Mouse (Mus musculus) midbrain, embryonic 12.5 days (tissue): ENCODE data around the gene Tulp2. TPM values are rescaled to one million over a fixed set of nuclear protein-coding genes. Genes with fewer than 3 reads are reported as not detected.
A peak's percentile ranks its signal among the peaks of the same experiment; 100 is the strongest.
"Not testable (repeated sequence)": the region's sequence is repeated elsewhere in the genome, so short reads cannot be mapped to it uniquely, and the experiment has no call there.

Experiments
- ATAC-seq: fragments of 200-750 bp; cut with Nextera tagmentation; 2 replicates; pipeline ENCODE4 v1.8.0; 2017; ENCODE audit warnings: low read depth, moderate TSS enrichment, moderate library complexity; ENCODE audit not compliant: low FRiP score
- H3K27ac ChIP-seq: fragments of 300-500 bp; sonication (generic); replicated peaks from 2 replicates; pipeline ENCODE4 v1.5.1; 2016; ENCODE audit warnings: mild to moderate bottlenecking
- H3K27me3 ChIP-seq: fragments of 300-500 bp; sonication (generic); 2 replicates; pipeline ENCODE4 v1.6.1; 2016; ENCODE audit warnings: mild to moderate bottlenecking
- H3K36me3 ChIP-seq: fragments of 300-500 bp; sonication (generic); 2 replicates; pipeline ENCODE4 v1.6.1; 2016
- H3K4me1 ChIP-seq: fragments of 300-500 bp; sonication (generic); 2 replicates; pipeline ENCODE4 v1.6.1; 2016
- H3K4me2 ChIP-seq: fragments of 300-500 bp; sonication (generic); replicated peaks from 2 replicates; pipeline ENCODE4 v1.6.1; 2016; ENCODE audit warnings: mild to moderate bottlenecking, moderate library complexity
- H3K4me3 ChIP-seq: fragments of 300-500 bp; sonication (generic); 2 replicates; pipeline ENCODE4 v1.5.1; 2016; ENCODE audit warnings: mild to moderate bottlenecking
- H3K9ac ChIP-seq: fragments of 300-500 bp; sonication (generic); replicated peaks from 2 replicates; pipeline ENCODE4 v1.6.1; 2016; ENCODE audit warnings: mild to moderate bottlenecking, moderate library complexity
- H3K9me3 ChIP-seq: fragments of 300-500 bp; sonication (generic); 2 replicates; pipeline ENCODE4 v1.6.1; 2016; ENCODE audit warnings: mild to moderate bottlenecking
- WGBS: fragments of 180-500 bp; shearing (Covaris S2); methylation state at CpG from one replicate; pipeline ENCODE4 v1.1.7; 2016; 5-methylcytosine and 5-hydroxymethylcytosine counted together
- polyA plus RNA-seq: library from polyadenylated mRNA; unstranded; fragments of >200 nt; fragmentation: Nextera tagmentation; extraction: Ambion mirVana; gene quantifications from 2 replicates; pipeline ENCODE4 v1.2.1, GENCODE M21; 2016

The Tulp2 gene
- polyA plus RNA-seq, 1 experiment from 2014 or later = 0.22 TPM

DNA sequence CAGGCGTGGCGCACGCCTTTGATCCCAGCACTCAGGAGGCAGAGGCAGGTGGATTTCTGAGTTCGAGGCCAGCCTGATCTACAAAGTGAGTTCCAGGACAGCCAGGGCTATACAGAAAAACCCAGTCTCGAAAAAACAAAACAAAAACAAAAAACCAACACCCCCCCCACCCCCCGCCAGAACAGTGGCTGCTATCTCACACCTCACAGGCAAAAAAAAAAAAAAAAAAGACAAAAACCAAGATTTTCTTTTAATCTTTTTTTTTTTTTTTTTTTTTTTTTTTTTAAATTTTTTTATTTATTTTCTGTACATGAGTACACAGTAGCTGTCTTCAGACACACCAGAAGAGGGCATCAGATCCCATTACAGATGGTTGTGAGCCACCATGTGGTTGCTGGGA is 45.5 kb downstream of the Tulp2 start:
- not testable (repeated sequence) for H3K4me3 ChIP-seq, H3K36me3 ChIP-seq, H3K27ac ChIP-seq, ATAC-seq, H3K4me2 ChIP-seq, H3K9ac ChIP-seq, H3K9me3 ChIP-seq, H3K27me3 ChIP-seq
- H3K4me1 ChIP-seq = peaks cover 20% of the 10 kb centered on the region
- WGBS = 92% methylated on average over 6 of the region's 6 CpGs

DNA sequence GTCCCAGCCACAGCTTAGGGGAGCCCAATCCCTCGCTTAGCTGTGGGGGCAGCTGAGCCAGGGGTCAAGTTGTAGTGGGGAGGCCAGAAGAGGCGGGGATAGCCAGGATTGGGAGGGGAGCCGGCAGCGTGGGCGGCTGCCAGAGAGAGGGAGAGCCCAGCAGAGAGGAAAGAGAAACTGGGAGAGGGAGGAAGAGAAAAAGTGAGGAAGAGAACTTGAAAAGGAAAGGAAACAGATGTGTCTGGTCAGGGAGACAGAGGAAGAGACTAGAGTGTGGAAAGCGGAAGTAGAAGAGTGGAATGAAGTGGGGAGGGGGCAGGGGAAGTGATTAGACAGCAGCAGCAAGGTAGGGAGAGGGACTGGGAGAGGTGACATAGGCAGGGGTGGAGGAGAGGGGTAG is 47.8 kb downstream of the Tulp2 start:
- Histone ChIP-seq H3K4me3 (no peak overlapping the region), H3K4me1 (peaks cover 17% of the 10 kb centered on the region), H3K36me3 (no peaks in the 10 kb centered on the region), H3K9me3 (no peaks in the 10 kb centered on the region), H3K27me3 (0 out of 2 replicates have a peak, but pooled peaks cover 12% of the 10 kb centered on the region), H3K4me2 (no peak overlapping the region), H3K27ac (no peak overlapping the region), H3K9ac (no peak overlapping the region)
- WGBS = 14% methylated on average over 6 of the region's 6 CpGs
- no peak for ATAC-seq

DNA sequence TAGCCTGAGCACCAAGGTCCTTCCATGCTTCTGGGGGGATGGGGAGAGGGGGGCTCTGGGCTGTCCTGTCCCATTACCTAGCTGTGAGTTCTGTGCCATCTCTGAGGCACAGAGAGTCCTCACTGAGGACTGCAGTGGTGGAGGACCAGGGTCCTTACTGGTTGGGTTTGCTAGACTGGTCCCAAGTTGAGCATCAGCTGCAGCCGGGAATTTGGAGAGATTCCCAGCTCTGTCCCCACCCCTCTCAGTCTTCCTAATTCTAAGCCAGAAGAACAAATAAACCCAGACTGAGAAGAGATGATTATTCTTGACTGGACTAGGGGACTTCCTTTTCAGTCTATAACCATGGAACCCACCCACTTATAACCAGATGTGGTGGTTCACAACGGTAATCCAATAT is 49.0 kb downstream of the Tulp2 start:
- Histone ChIP-seq H3K9ac (no peak overlapping the region), H3K4me3 (no peak overlapping the region), H3K4me2 (no peak overlapping the region), H3K27me3 (0 out of 2 replicates have a peak, but pooled peaks cover 12% of the 10 kb centered on the region), H3K4me1 (0 out of 2 replicates have a peak, but pooled peaks cover 6% of the 10 kb centered on the region), H3K9me3 (no peaks in the 10 kb centered on the region), H3K36me3 (no peaks in the 10 kb centered on the region), H3K27ac (no peak overlapping the region)
- WGBS = 82% methylated on average over 2 of the region's 2 CpGs
- ATAC-seq = no peak

DNA sequence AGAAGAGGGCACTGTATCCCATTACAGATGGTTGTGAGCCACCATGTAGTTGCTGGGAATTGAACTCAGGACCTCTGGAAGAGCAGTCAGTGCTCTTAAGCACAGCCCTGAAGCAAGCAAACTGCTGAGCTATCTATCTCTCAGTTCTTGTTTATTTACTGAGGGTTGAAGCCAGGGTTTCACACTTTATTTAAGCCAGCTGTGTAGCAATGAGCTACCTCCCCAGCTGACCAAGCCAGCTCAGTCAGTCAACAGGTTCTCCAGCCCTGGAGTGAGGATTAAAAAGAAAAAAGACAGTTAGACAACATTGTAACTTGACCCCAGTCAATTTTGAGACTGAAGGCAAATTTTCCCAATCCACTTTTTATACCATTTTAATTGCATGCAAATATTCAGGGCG is 54.0 kb downstream of the Tulp2 start:
- peaks cover 13% of the 10 kb centered on the region for H3K4me1 ChIP-seq
- H3K9ac ChIP-seq = no peak overlapping the region
- no peak overlapping the region for H3K4me3 ChIP-seq
- H3K9me3 ChIP-seq = no peaks in the 10 kb centered on the region
- no peak overlapping the region for H3K27ac ChIP-seq
- H3K4me2 ChIP-seq = no peak overlapping the region
- 0 out of 2 replicates have a peak, but pooled peaks cover 4% of the 10 kb centered on the region for H3K27me3 ChIP-seq
- WGBS = 78% methylated on average over 1 of the region's 1 CpGs
- no peak for ATAC-seq
- no peaks in the 10 kb centered on the region for H3K36me3 ChIP-seq

DNA sequence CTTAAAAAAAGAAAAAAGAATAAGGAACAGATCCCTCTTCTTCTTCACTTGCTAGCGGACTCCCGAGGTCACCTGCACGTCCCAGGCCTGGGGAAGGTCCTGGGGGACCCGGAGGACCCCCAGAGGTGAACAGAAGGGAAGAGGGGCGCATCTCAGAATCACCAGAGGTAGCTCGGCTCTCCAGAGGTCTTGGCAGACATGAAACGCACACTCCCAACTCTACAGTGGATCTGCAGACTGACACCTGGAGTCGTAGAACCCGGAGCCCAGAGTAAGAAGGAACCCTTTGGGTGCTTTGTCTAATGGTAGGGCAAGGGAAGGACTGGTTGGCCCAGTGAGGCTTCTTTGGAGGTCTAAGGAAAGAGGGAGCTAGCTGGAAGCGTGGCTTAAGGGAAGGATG is 55.9 kb downstream of the Tulp2 start:
- Histone ChIP-seq H3K4me2 (peak overlapping the region; percentile 80), H3K9me3 (no peaks in the 10 kb centered on the region), H3K27ac (no peak overlapping the region), H3K36me3 (no peaks in the 10 kb centered on the region), H3K27me3 (0 out of 2 replicates have a peak, but pooled peaks cover 4% of the 10 kb centered on the region), H3K4me1 (peaks cover 13% of the 10 kb centered on the region), H3K9ac (peak overlapping the region; percentile 61; the same call in 1 of the 2 replicates), H3K4me3 (peak overlapping the region; percentile 59)
- 79% methylated on average over 10 of the region's 10 CpGs for WGBS
- ATAC-seq = peak; percentile 7; the same call in 1 of the 2 replicates

DNA sequence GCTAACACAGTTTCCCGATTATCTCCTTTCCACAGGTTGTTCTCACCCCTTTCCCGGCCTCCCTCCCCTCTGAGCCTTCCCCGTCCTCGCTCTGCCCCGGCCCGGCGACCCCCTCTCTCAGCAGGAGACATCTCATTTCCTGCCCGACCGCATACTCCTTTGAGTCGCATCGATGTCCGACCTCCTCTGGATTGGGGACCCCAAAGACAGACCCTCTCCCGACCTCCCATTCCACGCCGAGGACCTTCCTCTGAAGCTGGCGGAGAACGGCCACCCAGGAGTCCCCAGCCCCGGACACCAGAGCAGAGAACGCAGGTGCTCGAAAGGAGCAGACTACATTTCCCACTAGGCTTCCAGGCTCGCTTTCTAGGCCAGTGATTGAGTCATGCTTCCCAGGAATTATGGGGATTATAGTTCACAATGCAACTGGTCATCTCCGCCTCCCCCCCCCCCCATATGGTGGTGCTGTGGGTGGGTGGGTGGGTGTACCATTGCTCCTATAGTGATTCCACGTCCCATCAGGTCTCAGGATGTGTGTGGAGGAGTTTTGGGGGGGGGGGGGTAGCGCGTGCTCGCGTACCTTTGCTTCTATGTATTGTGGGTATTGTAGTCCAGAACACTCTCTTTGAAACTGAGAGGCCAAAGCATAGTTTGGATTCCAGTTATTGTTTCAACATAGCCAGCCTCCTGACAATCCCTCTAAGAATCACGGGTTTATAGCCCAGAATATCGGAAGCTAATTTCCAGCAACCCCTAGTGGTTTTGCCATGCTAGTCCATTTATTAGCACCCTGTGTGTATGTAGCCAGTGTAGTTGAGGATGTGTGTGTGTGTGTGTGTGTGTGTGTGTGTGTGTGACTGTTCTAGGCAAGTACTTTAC is 56.7 kb downstream of the Tulp2 start:
- Histone ChIP-seq H3K9ac (peak overlapping the region; percentile 61), H3K4me2 (peak overlapping the region; percentile 80), H3K4me3 (peak overlapping the region; percentile 59), H3K4me1 (peaks cover 13% of the 10 kb centered on the region), H3K9me3 (no peaks in the 10 kb centered on the region), H3K27ac (no peak overlapping the region), H3K27me3 (0 out of 2 replicates have a peak, but pooled peaks cover 4% of the 10 kb centered on the region), H3K36me3 (no peaks in the 10 kb centered on the region)
- WGBS = 2% methylated on average over 29 of the region's 29 CpGs
- peak; percentile 88 for ATAC-seq

DNA sequence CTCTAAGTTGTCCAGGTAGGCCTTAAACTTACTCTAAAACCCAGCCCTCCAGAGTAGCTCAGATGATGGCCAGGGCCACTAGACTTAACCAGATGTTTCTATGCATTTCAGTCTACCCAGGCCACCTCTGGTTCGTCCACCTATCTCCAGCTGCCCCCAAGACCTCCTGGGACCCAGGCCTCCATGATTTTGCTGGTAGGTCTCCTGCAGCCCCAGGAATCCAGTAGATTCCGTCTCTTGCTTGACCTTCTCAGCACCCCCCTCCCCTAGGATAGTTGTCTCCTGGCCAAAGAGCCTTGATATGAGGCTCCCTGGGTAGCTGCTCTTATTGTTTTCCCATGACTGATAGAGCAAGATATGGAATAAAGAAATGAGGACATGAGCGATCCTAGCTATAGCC is 57.4 kb downstream of the Tulp2 start:
- peaks cover 13% of the 10 kb centered on the region for H3K4me1 ChIP-seq
- WGBS = 87% methylated on average over 3 of the region's 3 CpGs
- no peaks in the 10 kb centered on the region for H3K9me3 ChIP-seq
- no peak for ATAC-seq
- H3K27ac ChIP-seq = no peak overlapping the region
- no peak overlapping the region for H3K9ac ChIP-seq
- H3K36me3 ChIP-seq = no peaks in the 10 kb centered on the region
- no peak overlapping the region for H3K4me3 ChIP-seq
- H3K27me3 ChIP-seq = 0 out of 2 replicates have a peak, but pooled peaks cover under 1% of the 10 kb centered on the region
- H3K4me2 ChIP-seq = no peak overlapping the region

DNA sequence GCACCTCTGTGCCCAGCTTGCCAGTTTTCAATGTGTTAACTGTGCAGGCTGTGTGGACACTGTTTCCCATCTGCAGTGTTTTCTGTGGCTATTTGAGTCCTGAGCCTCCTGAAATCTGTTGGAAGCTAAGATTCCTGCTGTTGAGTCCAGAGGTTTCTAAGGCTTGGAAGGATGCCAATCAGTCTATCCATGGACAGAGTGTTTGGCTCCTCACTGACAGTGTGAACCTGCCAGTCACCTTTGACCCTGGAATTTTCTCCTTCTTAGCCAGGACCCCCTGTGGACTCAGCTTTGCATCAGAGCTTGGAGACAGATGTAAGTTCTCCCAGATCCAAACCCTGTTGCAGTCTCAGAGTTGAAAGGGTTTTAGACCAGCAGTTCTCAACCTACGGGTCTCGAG is 58.5 kb downstream of the Tulp2 start:
- Histone ChIP-seq H3K4me1 (peaks cover 13% of the 10 kb centered on the region), H3K9ac (no peak overlapping the region), H3K36me3 (no peaks in the 10 kb centered on the region), H3K27me3 (no peaks in the 10 kb centered on the region), H3K9me3 (peaks cover 3% of the 10 kb centered on the region; the same call in 1 of the 2 replicates), H3K4me3 (no peak overlapping the region), H3K4me2 (no peak overlapping the region), H3K27ac (no peak overlapping the region)
- 69% methylated on average over 2 of the region's 2 CpGs for WGBS
- ATAC-seq = no peak

DNA sequence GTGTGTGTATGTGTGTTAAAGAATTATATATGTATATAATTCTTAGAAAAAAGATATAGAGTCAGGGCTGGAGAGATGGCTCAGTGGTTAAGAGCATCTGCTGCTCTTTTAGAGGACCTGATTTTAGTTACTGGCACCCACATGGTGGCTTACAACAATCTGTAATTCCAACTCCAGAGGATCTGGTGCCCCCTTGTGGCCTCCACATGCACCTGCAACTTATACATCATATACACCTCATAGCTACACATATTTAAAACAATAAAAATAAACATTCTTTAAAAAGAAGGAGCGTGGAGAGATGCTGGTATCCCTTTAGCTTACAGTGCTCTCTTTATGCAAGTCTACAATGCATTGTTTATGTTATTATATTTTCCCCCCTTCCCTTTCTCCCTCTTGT is 62.8 kb downstream of the Tulp2 start:
- H3K4me3 ChIP-seq = no peak overlapping the region
- no peak overlapping the region for H3K4me2 ChIP-seq
- WGBS = 78% methylated on average over 1 of the region's 1 CpGs
- ATAC-seq = no peak
- no peaks in the 10 kb centered on the region for H3K4me1 ChIP-seq
- peaks cover 3% of the 10 kb centered on the region; the same call in 1 of the 2 replicates for H3K9me3 ChIP-seq
- H3K27ac ChIP-seq = no peak overlapping the region
- no peaks in the 10 kb centered on the region for H3K36me3 ChIP-seq
- no peaks in the 10 kb centered on the region for H3K27me3 ChIP-seq
- H3K9ac ChIP-seq = no peak overlapping the region

DNA sequence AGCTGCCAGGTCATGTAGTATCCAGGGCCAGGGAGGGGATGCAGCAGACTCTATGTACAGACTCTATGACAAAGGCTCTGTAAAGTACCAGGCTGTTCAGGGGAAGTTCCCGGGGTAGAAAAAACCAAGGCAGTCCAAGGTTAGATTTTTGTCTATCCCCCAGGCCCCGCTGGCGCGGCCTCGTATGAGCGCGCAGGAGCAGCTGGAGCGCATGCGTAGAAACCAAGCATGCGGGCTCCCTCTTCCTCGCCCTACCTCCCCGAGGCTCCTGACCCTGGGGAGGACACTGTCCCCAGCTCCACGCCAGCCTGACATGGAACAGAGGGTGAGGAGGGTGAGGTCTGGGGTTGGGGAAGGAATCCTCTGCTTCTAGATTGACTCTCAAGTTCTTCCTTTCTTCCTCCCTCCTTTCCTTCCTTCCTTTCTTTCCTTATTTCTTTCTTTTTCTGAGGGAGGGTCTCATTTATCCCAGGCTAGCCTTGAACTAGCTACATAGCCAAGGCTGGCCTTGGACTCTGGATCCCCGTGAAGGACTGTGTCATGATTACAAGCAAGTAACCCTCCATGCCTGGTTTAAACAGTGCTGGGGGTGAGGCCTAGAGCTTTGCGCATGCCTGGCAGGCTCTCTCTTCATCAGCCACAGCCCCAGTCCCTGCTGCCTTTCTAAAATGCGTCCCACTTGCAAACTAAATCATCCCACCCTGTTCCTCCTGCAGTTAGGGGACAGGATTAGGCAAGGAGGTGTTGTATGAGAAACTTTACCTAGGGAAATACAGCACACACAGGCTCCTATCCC is 68.2 kb downstream of the Tulp2 start:
- Histone ChIP-seq H3K27me3 (no peaks in the 10 kb centered on the region), H3K27ac (no peak overlapping the region), H3K4me3 (no peak overlapping the region), H3K4me2 (no peak overlapping the region), H3K4me1 (no peaks in the 10 kb centered on the region), H3K9ac (no peak overlapping the region), H3K36me3 (no peaks in the 10 kb centered on the region), H3K9me3 (no peaks in the 10 kb centered on the region)
- ATAC-seq = no peak
- WGBS = 85% methylated on average over 16 of the region's 16 CpGs

DNA sequence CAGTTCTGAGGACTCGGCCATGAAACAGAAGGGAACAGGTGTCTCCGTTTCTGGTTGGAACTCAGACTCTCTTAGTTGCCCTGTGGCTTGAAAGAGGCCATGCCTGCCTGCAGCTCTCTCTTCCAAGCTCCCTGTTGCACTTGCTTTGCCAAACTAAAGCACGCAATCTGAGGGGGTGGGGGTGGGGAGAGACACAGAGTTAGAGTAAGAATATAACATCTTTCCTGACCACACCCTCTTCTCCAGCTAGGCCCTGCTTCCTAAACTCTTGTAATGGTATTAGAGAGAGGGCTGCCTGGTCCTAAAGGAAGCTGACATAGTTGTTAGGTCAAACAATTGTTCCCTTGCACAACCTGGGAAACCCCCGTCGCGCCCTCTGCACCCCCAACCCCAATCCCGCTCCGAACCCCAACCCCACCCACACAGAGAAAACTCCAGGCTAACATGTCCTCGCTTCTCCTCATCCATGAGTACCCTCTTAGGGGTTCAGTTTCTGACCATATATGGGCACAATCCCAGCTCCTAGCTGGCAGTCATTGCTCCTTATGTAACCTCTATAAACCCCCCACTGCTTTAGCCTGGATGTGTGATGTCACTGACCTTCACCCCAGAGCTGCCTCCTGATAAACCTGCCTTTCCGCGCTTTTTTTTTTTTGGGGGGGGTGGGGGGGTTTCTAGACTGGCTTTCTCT is 69.3 kb downstream of the Tulp2 start:
- Histone ChIP-seq H3K36me3 (no peaks in the 10 kb centered on the region), H3K4me2 (no peak overlapping the region), H3K27ac (no peak overlapping the region), H3K9ac (peak overlapping the region; percentile 20; the same call in 1 of the 2 replicates), H3K4me1 (no peaks in the 10 kb centered on the region), H3K4me3 (no peak overlapping the region), H3K27me3 (no peaks in the 10 kb centered on the region), H3K9me3 (no peaks in the 10 kb centered on the region)
- WGBS = 84% methylated on average over 11 of the region's 11 CpGs
- ATAC-seq = no peak
